Mouse (Mus musculus) macrophage (primary cell): Measurements from ENCODE around the gene Fam57b. TPM values are rescaled to one million over a fixed set of nuclear protein-coding genes. Genes with fewer than 3 reads are reported as not detected.

Experiments used
- H3K27ac ChIP-seq: fragments of 350-480 bp; formaldehyde crosslinking; 2 replicates; pipeline ENCODE4 v1.9.0; 2021
- H3K36me3 ChIP-seq: fragments of 350-480 bp; formaldehyde crosslinking; 2 replicates; pipeline ENCODE4 v1.9.0; 2021; ENCODE audit errors: inconsistent target
- H3K4me3 ChIP-seq: fragments of 350-480 bp; formaldehyde crosslinking; 2 replicates; pipeline ENCODE4 v1.9.0; 2021; ENCODE audit errors: inconsistent target
- H3K79me2 ChIP-seq: fragments of 350-480 bp; formaldehyde crosslinking; 2 replicates; pipeline ENCODE4 v1.9.0; 2021; ENCODE audit errors: inconsistent target
- WGBS: methylation state at CpG from one replicate; pipeline ENCODE4 v1.1.7; 2026; ENCODE audit warnings: inconsistent platforms; ENCODE audit not compliant: missing documents; 5-methylcytosine and 5-hydroxymethylcytosine counted together
- polyA plus RNA-seq: library from polyadenylated mRNA; stranded (reverse); fragments of 250-400 nt; gene quantifications from 3 replicates; pipeline ENCODE4 v1.2.4, GENCODE M21; 2018; ENCODE audit warnings: inconsistent platforms

Gene Fam57b
- polyA plus RNA-seq, 1 experiment from 2014 or later, result 0.17 TPM

- Histone ChIP-seq H3K36me3 (peaks cover 27% of the 10 kb centered on the region), H3K27ac (peak overlapping the region; percentile 97), H3K79me2 (peaks cover 36% of the 10 kb centered on the region), H3K4me3 (peak overlapping the region; percentile 68)
- under 1% methylated on average over 22 of the region's 36 CpGs for WGBS
Observed at GRCm38 (mm10) chr7:126799050-126799467, 1.6 kb downstream of the Fam57b start.

- Histone ChIP-seq H3K4me3 (peak overlapping the region; percentile 45), H3K27ac (peak overlapping the region; percentile 97), H3K36me3 (peaks cover 26% of the 10 kb centered on the region), H3K79me2 (peaks cover 36% of the 10 kb centered on the region)
- WGBS, result 4% methylated on average over 38 of the region's 38 CpGs
Observed at GRCm38 (mm10) chr7:126799468-126800268, 2.2 kb downstream of the Fam57b start.

GRCm38 (mm10) chr7:126800269-126801056 is 3.0 kb downstream of the Fam57b start:
- Histone ChIP-seq H3K4me3 (peak overlapping the region; percentile 45), H3K36me3 (peaks cover 18% of the 10 kb centered on the region), H3K27ac (peak overlapping the region; percentile 97), H3K79me2 (peaks cover 34% of the 10 kb centered on the region)
- 78% methylated on average over 5 of the region's 5 CpGs for WGBS

- Histone ChIP-seq H3K79me2 (peaks cover 28% of the 10 kb centered on the region), H3K4me3 (no peak overlapping the region), H3K36me3 (peaks cover 12% of the 10 kb centered on the region), H3K27ac (peak overlapping the region; percentile 97; the same call in 1 of the 2 replicates)
- WGBS, result 97% methylated on average over 16 of the region's 16 CpGs
Observed at GRCm38 (mm10) chr7:126801057-126801422, 3.6 kb downstream of the Fam57b start.

- Histone ChIP-seq H3K4me3 (no peak overlapping the region), H3K79me2 (peaks cover 15% of the 10 kb centered on the region), H3K36me3 (peaks cover under 1% of the 10 kb centered on the region; the same call in 1 of the 2 replicates), H3K27ac (peak overlapping the region; percentile 31)
- 89% methylated on average over 11 of the region's 11 CpGs for WGBS
Observed at GRCm38 (mm10) chr7:126802134-126802889, 4.8 kb downstream of the Fam57b start.

GRCm38 (mm10) chr7:126803181-126803580 is 5.7 kb downstream of the Fam57b start:
- Histone ChIP-seq H3K27ac (peak overlapping the region; percentile 31), H3K36me3 (no peaks in the 10 kb centered on the region), H3K79me2 (peaks cover 7% of the 10 kb centered on the region), H3K4me3 (no peak overlapping the region)
- WGBS, result 87% methylated on average over 6 of the region's 6 CpGs

- Histone ChIP-seq H3K79me2 (peaks cover under 1% of the 10 kb centered on the region; the same call in 1 of the 2 replicates), H3K36me3 (no peaks in the 10 kb centered on the region), H3K4me3 (no peak overlapping the region), H3K27ac (0 out of 2 replicates have a peak overlapping the region, but pooled peaks have one; percentile 31)
Observed at GRCm38 (mm10) chr7:126803751-126804150, 6.3 kb downstream of the Fam57b start.

- Histone ChIP-seq H3K36me3 (no peaks in the 10 kb centered on the region), H3K79me2 (no peaks in the 10 kb centered on the region), H3K27ac (no peak overlapping the region), H3K4me3 (no peak overlapping the region)
- WGBS, result 97% methylated on average over 6 of the region's 6 CpGs
Observed at GRCm38 (mm10) chr7:126806956-126807355, 9.5 kb downstream of the Fam57b start.

GRCm38 (mm10) chr7:126807405-126807804 is 9.9 kb downstream of the Fam57b start:
- no peaks in the 10 kb centered on the region for H3K36me3 ChIP-seq
- H3K4me3 ChIP-seq, result no peak overlapping the region
- no peak overlapping the region for H3K27ac ChIP-seq
- H3K79me2 ChIP-seq, result no peaks in the 10 kb centered on the region
- 77% methylated on average over 3 of the region's 4 CpGs for WGBS

GRCm38 (mm10) chr7:126808703-126809455 is 11.4 kb downstream of the Fam57b start:
- Histone ChIP-seq H3K36me3 (no peaks in the 10 kb centered on the region), H3K4me3 (peak overlapping the region; percentile 41), H3K79me2 (no peaks in the 10 kb centered on the region), H3K27ac (peak overlapping the region; percentile 42)
- WGBS, result 3% methylated on average over 43 of the region's 43 CpGs

- no peaks in the 10 kb centered on the region for H3K79me2 ChIP-seq
- H3K4me3 ChIP-seq, result no peak overlapping the region
- peak overlapping the region; percentile 41; the same call in 1 of the 2 replicates for H3K27ac ChIP-seq
- 79% methylated on average over 5 of the region's 5 CpGs for WGBS
- no peaks in the 10 kb centered on the region for H3K36me3 ChIP-seq
Observed at GRCm38 (mm10) chr7:126809723-126810369, 12.4 kb downstream of the Fam57b start.

- H3K4me3 ChIP-seq, result no peak overlapping the region
- H3K79me2 ChIP-seq, result no peaks in the 10 kb centered on the region
- 71% methylated on average over 8 of the region's 8 CpGs for WGBS
- no peak overlapping the region for H3K27ac ChIP-seq
- no peaks in the 10 kb centered on the region for H3K36me3 ChIP-seq
Observed at GRCm38 (mm10) chr7:126815726-126816222, 18.3 kb downstream of the Fam57b start.

GRCm38 (mm10) chr7:126816494-126816893 is 19.0 kb downstream of the Fam57b start:
- Histone ChIP-seq H3K36me3 (no peaks in the 10 kb centered on the region), H3K79me2 (no peaks in the 10 kb centered on the region), H3K4me3 (no peak overlapping the region), H3K27ac (no peak overlapping the region)
- WGBS, result 79% methylated on average over 8 of the region's 8 CpGs
